22 mouse cellular contexts compared by ENCODE assay signal in genomic region chr8:70825816-70826215, GRCm38 (mm10). TPM values are rescaled to one million over a fixed set of nuclear protein-coding genes. Genes with fewer than 3 reads are reported as not detected.
"Had no signal": no experiment of that assay in that cellular context is flagged by ENCODE, and none has a peak within 500 bp of the region (broad histone marks: within the 10 kb centered on the region; RNA-seq: fewer than 3 reads in every experiment).

No protein-coding gene starts in this region.

- H3K4me3 ChIP-seq: midbrain, embryonic 10.5 days; midbrain, embryonic 12.5 days; myocyte; neural tube, embryonic 13.5 days; neural tube, embryonic 15.5 days had no signal

- H3K27ac ChIP-seq: midbrain, embryonic 10.5 days; midbrain, embryonic 12.5 days; neural tube, embryonic 13.5 days; neural tube, embryonic 15.5 days had no signal

- H3K9me3 ChIP-seq: midbrain, embryonic 12.5 days; neural tube, embryonic 13.5 days; neural tube, embryonic 15.5 days had no signal

- H3K36me3 ChIP-seq: midbrain, embryonic 10.5 days; midbrain, embryonic 12.5 days; neural tube, embryonic 13.5 days; neural tube, embryonic 15.5 days had no signal

- H3K9ac ChIP-seq: lung, embryonic 14.5 days; midbrain, embryonic 12.5 days; neural tube, embryonic 13.5 days; neural tube, embryonic 15.5 days had no signal

- H3K4me1 ChIP-seq: midbrain, embryonic 12.5 days; neural tube, embryonic 13.5 days; neural tube, embryonic 15.5 days had no signal

- DNase-seq: lung, adult 18-20 months; lung, embryonic 14.5 days; lung, postnatal 10 days; lung, postnatal 4 days; midbrain, embryonic 14.5 days; retina, postnatal 1 day; right cerebral cortex, adult 18-20 months; right cerebral cortex, postnatal 25 days; right cerebral cortex, postnatal 4 days; spleen, adult 18-20 months; thymus, adult 18-20 months; thymus, postnatal 14 days; thymus, postnatal 36 days had no signal

- H3K4me2 ChIP-seq: lung, embryonic 14.5 days; midbrain, embryonic 12.5 days; neural tube, embryonic 13.5 days; neural tube, embryonic 15.5 days had no signal

- ATAC-seq: midbrain, embryonic 16.5 days had no signal

RNA-seq across cellular contexts. Expression of gene Il12rb1, which starts 17.6 kb away (rescaled TPM):
- polyA plus RNA-seq: neural tube, embryonic 11.5 days; neural tube, embryonic 13.5 days; stomach, embryonic 14.5 days had no signal

RNA-seq across cellular contexts. Expression of gene Kcnn1, which starts 37.2 kb away (rescaled TPM):
- total RNA-seq: megakaryocyte-erythroid progenitor cell, adult 5-6 weeks had no signal
